Mouse (Mus musculus) midbrain, embryonic 15.5 days (tissue): Measurements from ENCODE around the gene Ube2f. TPM values are rescaled to one million over a fixed set of nuclear protein-coding genes. Genes with fewer than 3 reads are reported as not detected.

Experiments
- ATAC-seq: fragments of 200-750 bp; cut with Nextera tagmentation; replicated peaks from 2 replicates; pipeline ENCODE4 v1.8.0; 2017; ENCODE audit warnings: moderate TSS enrichment
- H3K27ac ChIP-seq: fragments of 300-500 bp; sonication (generic); 2 replicates; pipeline ENCODE4 v1.5.1; 2015; ENCODE audit warnings: mild to moderate bottlenecking, inconsistent platforms
- H3K27me3 ChIP-seq: fragments of 300-500 bp; sonication (generic); replicated peaks from 2 replicates; pipeline ENCODE4 v1.6.1; 2015; ENCODE audit warnings: inconsistent platforms
- H3K36me3 ChIP-seq: fragments of 300-500 bp; sonication (generic); replicated peaks from 2 replicates; pipeline ENCODE4 v1.6.1; 2015; ENCODE audit warnings: inconsistent platforms
- H3K4me1 ChIP-seq: fragments of 300-500 bp; sonication (generic); 2 replicates; pipeline ENCODE4 v1.6.1; 2015; ENCODE audit warnings: inconsistent platforms
- H3K4me2 ChIP-seq: fragments of 300-500 bp; sonication (generic); 2 replicates; pipeline ENCODE4 v1.6.1; 2015; ENCODE audit warnings: inconsistent platforms, mild to moderate bottlenecking, moderate library complexity
- H3K4me3 ChIP-seq: fragments of 300-500 bp; sonication (generic); 2 replicates; pipeline ENCODE4 v1.5.1; 2015; ENCODE audit warnings: mild to moderate bottlenecking, inconsistent platforms
- H3K9ac ChIP-seq: fragments of 300-500 bp; sonication (generic); 2 replicates; pipeline ENCODE4 v1.6.1; 2015; ENCODE audit warnings: mild to moderate bottlenecking, inconsistent platforms
- H3K9me3 ChIP-seq: fragments of 300-500 bp; sonication (generic); 2 replicates; pipeline ENCODE4 v1.6.1; 2016; ENCODE audit warnings: inconsistent platforms
- WGBS: fragments of 180-500 bp; shearing (Covaris S2); methylation state at CpG from one replicate; pipeline ENCODE4 v1.1.7; 2015; ENCODE audit warnings: mixed read lengths; 5-methylcytosine and 5-hydroxymethylcytosine counted together
- polyA plus RNA-seq: library from polyadenylated mRNA; unstranded; fragments of >200 nt; fragmentation: Nextera tagmentation; extraction: Ambion mirVana; gene quantifications from 2 replicates; pipeline ENCODE4 v1.2.1, GENCODE M21; 2015

Gene Ube2f
- polyA plus RNA-seq, 1 experiment from 2014 or later = 58.5 TPM

DNA sequence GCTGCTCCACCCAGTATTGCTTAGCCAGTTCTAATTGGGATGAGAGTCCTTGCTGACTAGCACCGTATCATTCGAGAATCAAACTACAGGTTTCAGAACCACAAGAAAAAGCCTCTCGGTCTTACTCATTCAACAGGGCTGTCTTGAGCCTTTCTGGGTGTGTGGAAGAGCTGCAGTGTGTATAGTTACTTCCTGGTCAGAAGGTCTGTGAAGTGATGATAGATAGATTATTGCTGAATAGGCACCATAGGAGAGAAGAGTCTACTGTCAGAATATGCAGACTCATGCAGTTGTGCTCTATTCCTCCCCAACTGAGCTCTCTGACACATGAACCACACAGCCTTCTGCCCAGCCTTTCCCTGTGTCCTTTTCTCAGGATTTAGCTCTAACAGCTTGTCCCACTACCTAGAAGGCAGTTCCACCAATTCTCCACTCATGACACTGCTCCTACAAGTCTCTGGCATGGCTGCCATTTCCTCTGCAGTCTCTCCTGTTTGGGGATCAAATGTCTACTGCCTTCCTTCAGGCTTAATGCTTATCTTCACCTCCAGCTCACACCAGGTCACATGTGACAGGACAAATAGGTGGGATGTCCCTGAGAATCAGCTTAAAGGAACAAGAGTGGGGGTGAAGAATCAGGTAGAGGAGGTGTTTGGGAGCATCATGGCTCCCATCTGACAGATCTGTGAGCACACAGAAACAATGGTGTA, 28.5 kb downstream of the Ube2f start:
- H3K9ac ChIP-seq = no peak overlapping the region

GRCm38 (mm10) chr1:91279126-91279525, 29.0 kb downstream of the Ube2f start:
- no peak overlapping the region for H3K4me2 ChIP-seq
- no peaks in the 10 kb centered on the region for H3K27me3 ChIP-seq
- ATAC-seq = no peak
- H3K36me3 ChIP-seq = peaks cover 31% of the 10 kb centered on the region; the same call in 1 of the 2 replicates
- no peaks in the 10 kb centered on the region for H3K4me1 ChIP-seq
- no peaks in the 10 kb centered on the region for H3K9me3 ChIP-seq
- H3K9ac ChIP-seq = no peak overlapping the region
- H3K27ac ChIP-seq = no peak overlapping the region
- no peak overlapping the region for H3K4me3 ChIP-seq
- 92% methylated on average over 1 of the region's 1 CpGs for WGBS

More for the DNA sequence above, 28.5 kb downstream of the Ube2f start:
- Histone ChIP-seq H3K4me1 (no peaks in the 10 kb centered on the region), H3K4me3 (no peak overlapping the region), H3K27ac (no peak overlapping the region), H3K36me3 (peaks cover 31% of the 10 kb centered on the region; the same call in 1 of the 2 replicates), H3K9me3 (no peaks in the 10 kb centered on the region), H3K27me3 (no peaks in the 10 kb centered on the region), H3K4me2 (no peak overlapping the region)
- no peak for ATAC-seq
- 94% methylated on average over 3 of the region's 3 CpGs for WGBS

- H3K4me2 ChIP-seq = no peak overlapping the region
- peaks cover 32% of the 10 kb centered on the region; the same call in 1 of the 2 replicates for H3K36me3 ChIP-seq
- H3K27me3 ChIP-seq = no peaks in the 10 kb centered on the region
- H3K27ac ChIP-seq = no peak overlapping the region
- H3K9ac ChIP-seq = no peak overlapping the region
- no peak for ATAC-seq
- 84% methylated on average over 1 of the region's 1 CpGs for WGBS
- no peaks in the 10 kb centered on the region for H3K9me3 ChIP-seq
- H3K4me3 ChIP-seq = no peak overlapping the region
- no peaks in the 10 kb centered on the region for H3K4me1 ChIP-seq
Measured at GRCm38 (mm10) chr1:91282582-91282981, 32.5 kb downstream of the Ube2f start.

- 95% methylated on average over 1 of the region's 1 CpGs for WGBS
- no peaks in the 10 kb centered on the region for H3K27me3 ChIP-seq
- ATAC-seq = no peak
- H3K9ac ChIP-seq = no peak overlapping the region
- no peaks in the 10 kb centered on the region for H3K4me1 ChIP-seq
- H3K36me3 ChIP-seq = peaks cover 6% of the 10 kb centered on the region; the same call in 1 of the 2 replicates
- no peak overlapping the region for H3K27ac ChIP-seq
- H3K4me3 ChIP-seq = no peak overlapping the region
- H3K4me2 ChIP-seq = no peak overlapping the region
- H3K9me3 ChIP-seq = no peaks in the 10 kb centered on the region
Measured at GRCm38 (mm10) chr1:91289375-91289774, 39.3 kb downstream of the Ube2f start.

DNA sequence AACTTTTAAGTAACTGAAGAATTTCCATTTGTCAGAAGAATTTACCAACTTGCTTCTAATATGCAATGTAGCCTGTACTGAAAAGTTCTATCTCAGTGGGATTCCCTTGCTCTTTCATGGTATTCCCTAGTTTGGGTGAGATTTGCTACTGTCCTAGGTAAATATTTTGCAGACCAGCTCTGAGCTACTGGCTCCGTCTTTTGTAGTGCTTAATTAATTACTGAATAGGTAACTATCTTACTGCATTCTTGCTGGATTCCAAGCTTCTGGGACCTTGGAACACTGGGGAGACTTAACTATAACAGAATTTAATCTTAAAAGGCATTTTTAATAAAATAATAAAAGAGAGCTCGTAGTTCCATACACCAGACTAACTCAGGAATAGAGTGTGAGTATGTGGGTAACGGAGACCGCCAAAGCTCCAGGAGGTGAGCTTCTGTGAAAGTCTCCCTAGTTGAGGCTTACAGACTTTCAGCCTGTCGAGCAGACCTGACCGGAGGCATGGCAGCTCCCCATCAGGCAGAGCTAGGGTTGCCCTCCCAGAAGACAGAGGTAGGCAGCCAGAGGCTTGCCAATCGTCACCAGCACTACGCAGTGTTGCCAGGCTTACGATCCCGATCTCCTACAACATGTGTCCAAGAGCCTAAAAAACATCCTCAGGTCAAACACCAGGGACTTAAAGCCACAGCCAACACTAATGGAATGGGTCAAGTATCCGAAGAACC, 42.2 kb downstream of the Ube2f start:
- ATAC-seq = no peak
- Histone ChIP-seq H3K36me3 (no peaks in the 10 kb centered on the region), H3K4me1 (no peaks in the 10 kb centered on the region), H3K9ac (no peak overlapping the region), H3K4me2 (no peak overlapping the region), H3K4me3 (no peak overlapping the region), H3K9me3 (no peaks in the 10 kb centered on the region), H3K27ac (no peak overlapping the region), H3K27me3 (no peaks in the 10 kb centered on the region)
- 95% methylated on average over 11 of the region's 11 CpGs for WGBS

GRCm38 (mm10) chr1:91295544-91295943, 45.4 kb downstream of the Ube2f start:
- Histone ChIP-seq H3K4me2 (no peak overlapping the region), H3K9ac (no peak overlapping the region), H3K36me3 (no peaks in the 10 kb centered on the region), H3K27me3 (no peaks in the 10 kb centered on the region), H3K4me1 (peaks cover 10% of the 10 kb centered on the region), H3K4me3 (no peak overlapping the region), H3K27ac (no peak overlapping the region), H3K9me3 (no peaks in the 10 kb centered on the region)
- ATAC-seq = no peak
- 93% methylated on average over 6 of the region's 6 CpGs for WGBS

DNA sequence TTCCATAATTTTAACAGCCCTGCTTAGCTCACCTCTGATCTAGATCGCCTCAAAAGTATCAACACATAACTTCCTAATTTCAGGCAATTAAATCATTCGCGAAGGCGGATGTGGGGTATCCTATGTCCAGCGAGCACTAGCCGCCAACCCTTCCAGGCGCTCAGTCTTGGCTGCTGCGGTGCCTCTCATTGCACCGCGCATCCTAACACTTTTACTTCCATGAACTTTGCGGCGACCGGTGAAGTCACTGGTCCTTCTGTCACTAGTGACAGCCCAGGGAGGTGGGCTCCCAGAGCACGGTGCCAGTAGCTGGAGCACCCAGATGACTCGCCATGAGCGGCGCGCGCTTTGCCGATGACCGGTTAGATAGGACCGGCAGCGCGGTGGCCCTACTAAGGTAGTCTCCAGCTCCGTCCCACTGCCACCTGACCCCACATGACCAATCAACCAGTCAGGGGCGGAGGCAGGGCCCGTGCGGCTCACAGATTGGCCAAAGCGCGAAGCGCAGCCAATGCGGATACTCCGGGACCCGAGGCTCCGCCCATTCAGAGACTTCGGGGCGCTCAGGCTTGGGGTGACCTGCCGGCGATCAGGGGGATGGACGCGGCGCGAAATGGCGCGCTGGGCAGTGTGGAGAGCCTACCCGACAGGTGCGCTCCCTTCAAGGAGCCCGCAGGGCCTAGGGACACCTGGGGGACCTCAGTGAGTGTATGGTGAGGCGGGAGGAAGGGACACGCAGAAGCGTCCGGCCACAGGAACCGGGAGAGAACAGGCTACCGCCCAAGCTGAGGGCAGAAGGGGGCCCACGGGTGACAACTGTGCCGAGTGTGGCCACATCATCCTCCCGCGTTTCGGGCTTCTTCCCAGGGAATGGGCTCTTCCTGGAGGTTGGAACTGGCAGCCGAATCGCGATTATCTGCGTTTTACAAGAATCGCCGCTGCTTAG, 48.0 kb downstream of the Ube2f start, which contains the start of gene Scly:
Gene Scly, plus strand, starts transcription at position 540 of the 946 bp plus-strand sequence.
- H3K27ac ChIP-seq = peak within 1 kb of the TSS; percentile 54; the same call in 1 of the 2 replicates
- peaks cover 10% of the 10 kb centered on the region for H3K4me1 ChIP-seq
- H3K36me3 ChIP-seq = no peaks in the 10 kb centered on the region
- peak within 1 kb of the TSS; percentile 73 for H3K4me2 ChIP-seq
- H3K4me3 ChIP-seq = peak within 1 kb of the TSS; percentile 81
- no peaks in the 10 kb centered on the region for H3K9me3 ChIP-seq
- peak; percentile 100 for ATAC-seq
- H3K27me3 ChIP-seq = no peaks in the 10 kb centered on the region
- H3K9ac ChIP-seq = peak within 1 kb of the TSS; percentile 69
- WGBS = under 1% methylated on average over 59 of the region's 65 CpGs

DNA sequence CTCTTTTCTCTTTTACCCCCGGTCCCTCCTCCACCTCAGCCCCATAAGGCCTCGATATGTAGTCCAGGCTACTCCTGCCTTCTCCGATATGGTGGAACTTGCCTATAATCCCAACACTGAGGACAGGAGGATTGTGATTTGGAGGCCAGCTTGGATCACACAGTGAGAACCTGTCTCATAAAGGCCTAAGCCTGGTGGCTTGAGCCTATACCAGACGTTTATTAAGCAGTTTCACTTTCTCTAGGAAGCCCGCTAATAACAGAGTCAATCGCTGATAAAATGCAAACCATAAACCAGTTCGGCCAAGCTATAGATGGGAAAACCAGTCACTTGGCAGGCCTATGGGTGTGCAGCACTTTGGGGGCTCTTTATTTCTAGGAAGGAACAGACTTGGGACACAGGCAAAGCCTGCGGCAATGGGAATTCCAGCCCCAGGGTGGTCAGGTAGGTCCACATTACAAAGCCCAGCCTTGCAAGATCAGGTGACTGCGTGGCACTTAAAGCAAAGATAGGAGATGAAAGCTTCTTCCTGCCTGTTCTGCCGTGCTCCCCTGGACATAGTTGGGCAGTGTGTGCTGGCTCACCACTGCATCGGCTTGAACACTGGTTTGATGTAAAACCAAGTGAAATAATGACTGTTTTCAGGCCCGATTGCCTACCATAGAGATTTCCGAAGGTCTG, 49.1 kb downstream of the Ube2f start:
- Histone ChIP-seq H3K4me1 (peaks cover 10% of the 10 kb centered on the region), H3K9me3 (no peaks in the 10 kb centered on the region), H3K36me3 (no peaks in the 10 kb centered on the region), H3K27me3 (no peaks in the 10 kb centered on the region), H3K4me2 (peak overlapping the region; percentile 73), H3K9ac (peak overlapping the region; percentile 69; the same call in 1 of the 2 replicates), H3K27ac (no peak overlapping the region), H3K4me3 (peak overlapping the region; percentile 81)
- WGBS = 87% methylated on average over 13 of the region's 13 CpGs
- no peak for ATAC-seq

DNA sequence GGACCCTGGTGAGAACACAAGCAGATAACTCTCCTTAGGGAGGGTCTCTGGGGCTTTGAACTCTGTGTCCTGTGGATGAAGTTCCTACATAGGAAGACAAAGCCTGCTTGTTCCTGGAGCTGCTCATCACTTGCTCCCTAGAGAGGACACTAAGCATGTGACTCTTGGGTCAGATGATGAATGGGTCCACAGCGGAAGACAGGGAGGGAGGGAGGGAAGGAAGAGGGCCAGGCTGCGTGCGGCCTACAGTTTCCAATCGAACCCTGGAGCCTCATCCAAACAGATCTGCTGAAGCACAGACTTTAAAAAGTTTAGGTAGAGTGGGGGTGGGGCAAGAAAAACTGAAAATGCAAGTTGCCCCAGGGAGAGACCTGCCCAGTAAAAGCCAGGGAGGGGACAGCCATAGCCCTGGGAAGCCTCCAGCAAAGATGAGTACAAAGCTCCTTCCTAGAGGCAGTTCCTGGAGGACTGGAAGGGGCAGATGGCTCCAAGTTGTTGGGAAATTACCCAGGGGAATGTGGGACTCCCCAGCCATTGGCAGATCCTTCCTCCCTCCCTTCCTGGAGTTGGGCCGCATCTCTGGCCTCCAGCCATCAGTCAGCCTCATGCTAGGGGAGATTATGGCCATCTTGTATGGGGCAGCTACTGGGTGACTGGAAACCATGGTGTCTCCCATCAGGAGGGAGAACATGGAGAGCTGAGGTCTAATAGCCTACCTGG, 49.8 kb downstream of the Ube2f start:
- no peaks in the 10 kb centered on the region for H3K9me3 ChIP-seq
- H3K36me3 ChIP-seq = no peaks in the 10 kb centered on the region
- H3K27ac ChIP-seq = no peak overlapping the region
- H3K4me2 ChIP-seq = no peak overlapping the region
- ATAC-seq = no peak
- H3K9ac ChIP-seq = no peak overlapping the region
- 90% methylated on average over 5 of the region's 5 CpGs for WGBS
- H3K27me3 ChIP-seq = no peaks in the 10 kb centered on the region
- peaks cover 10% of the 10 kb centered on the region for H3K4me1 ChIP-seq
- no peak overlapping the region for H3K4me3 ChIP-seq

GRCm38 (mm10) chr1:91301206-91301920, 51.3 kb downstream of the Ube2f start:
- Histone ChIP-seq H3K9ac (no peak overlapping the region), H3K4me3 (no peak overlapping the region), H3K4me2 (no peak overlapping the region), H3K9me3 (no peaks in the 10 kb centered on the region), H3K27me3 (no peaks in the 10 kb centered on the region), H3K36me3 (no peaks in the 10 kb centered on the region), H3K27ac (no peak overlapping the region), H3K4me1 (peaks cover 10% of the 10 kb centered on the region)
- no peak for ATAC-seq
- WGBS = 86% methylated on average over 3 of the region's 3 CpGs
